Mouse (Mus musculus) left cerebral cortex, adult 9 months (tissue): ENCODE results near the gene Slc44a5.

ENCODE experiments used
- DNase-seq, 2 experiments: peaks; one replicate each; pipeline ENCODE4 v3.0.0; 2022; ENCODE audit warnings: low spot score in 2 of 2

Gene Slc44a5

DNA sequence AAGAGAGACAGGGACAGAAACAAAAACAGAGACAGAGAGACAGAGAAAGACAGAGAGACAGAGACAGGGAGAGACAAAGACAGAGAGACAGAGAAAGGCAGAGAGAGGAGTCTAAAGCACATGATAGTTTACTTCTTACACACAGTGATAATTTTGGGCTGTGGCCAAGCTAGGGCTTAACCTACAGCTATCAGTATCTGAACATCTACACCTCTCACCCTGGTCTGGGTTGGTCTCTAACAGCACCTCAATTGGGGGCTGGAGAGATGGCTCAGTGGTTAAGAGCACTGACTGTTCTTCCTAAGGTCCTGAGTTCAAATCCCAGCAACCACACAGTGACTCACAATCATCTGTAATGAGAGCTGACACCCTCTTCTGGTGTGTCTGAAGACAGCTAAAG is 325.3 kb downstream of the Slc44a5 start:
- DNase-seq: no peak

GRCm38 (mm10) chr3:154300006-154300405 is 326.8 kb downstream of the Slc44a5 start:
- no peak for DNase-seq

DNA sequence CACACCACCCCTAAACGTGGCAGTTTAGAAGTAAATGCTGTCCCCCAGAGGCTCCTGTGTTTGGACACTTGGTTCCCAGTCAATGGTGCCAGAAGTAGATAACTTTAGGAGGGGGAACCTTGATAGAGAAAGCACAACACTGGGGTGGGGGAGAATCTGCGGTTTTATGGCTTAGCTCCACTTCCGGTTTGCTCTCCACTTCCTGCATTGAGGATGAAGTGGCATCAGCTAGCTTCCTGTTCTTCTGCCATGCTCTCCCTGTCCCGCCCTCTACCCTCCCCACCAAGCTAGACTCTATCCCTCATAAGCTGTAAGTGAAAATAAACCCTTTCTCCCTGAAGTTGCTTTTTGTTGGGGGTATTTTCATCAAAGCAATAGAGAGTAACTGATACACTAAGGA is 327.9 kb downstream of the Slc44a5 start:
- DNase-seq: no peak

DNA sequence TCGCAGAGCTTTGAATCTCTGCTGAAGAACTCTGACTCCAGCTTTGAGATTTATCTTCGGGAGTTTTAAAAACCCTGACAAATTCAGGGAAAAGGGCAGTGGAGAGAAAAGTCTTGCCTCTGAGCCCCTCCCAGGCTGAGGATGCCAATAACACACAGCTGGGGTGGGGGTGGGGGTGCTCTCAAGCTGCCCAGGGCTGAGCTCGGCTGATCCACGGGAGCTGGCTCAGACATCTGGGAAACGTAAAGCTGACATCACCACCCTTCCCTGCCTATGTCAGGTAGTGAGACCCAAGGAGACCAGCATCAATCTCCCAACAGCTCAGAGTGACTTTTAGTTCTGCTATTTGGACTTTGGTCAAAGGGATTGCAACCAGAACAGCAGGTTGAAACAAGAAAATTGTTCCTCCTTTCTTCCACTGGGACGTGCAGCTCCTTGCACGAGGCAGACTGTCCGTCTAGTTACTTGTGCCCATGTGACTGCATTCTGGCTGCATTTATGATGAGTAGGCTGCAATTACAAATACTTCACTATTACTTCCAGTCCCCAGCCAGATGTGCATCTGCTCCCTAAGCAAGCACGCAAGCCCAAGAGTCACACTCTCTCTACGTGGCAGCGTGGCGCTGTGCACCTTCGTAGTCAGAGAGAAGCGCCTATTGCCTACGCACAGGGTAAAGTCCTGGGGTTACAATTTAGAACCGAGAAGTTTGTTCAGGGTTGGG is 332.1 kb downstream of the Slc44a5 start:
- DNase-seq: no peak

- DNase-seq: no peak
Observed at GRCm38 (mm10) chr3:154317651-154318248, 344.5 kb downstream of the Slc44a5 start.
